Mouse (Mus musculus) adrenal gland, postnatal 4 days (tissue): ENCODE results near the gene Ptch2. TPM values are rescaled to one million over a fixed set of nuclear protein-coding genes. Genes with fewer than 3 reads are reported as not detected.

Source experiments
- DNase-seq, 2 experiments: peaks; one replicate each; pipeline ENCODE4 v3.0.0; 2021 to 2022; ENCODE audit warnings: low spot score in 2 of 2, mixed read lengths in 2 of 2
- total RNA-seq, 2 experiments: library from RNA; stranded (reverse); gene quantifications; 2 replicates each; pipeline ENCODE4 v1.2.3; 2021

Gene Ptch2
- total RNA-seq, 2 experiments from 2014 or later = 13.3 to 14.2 TPM

DNA sequence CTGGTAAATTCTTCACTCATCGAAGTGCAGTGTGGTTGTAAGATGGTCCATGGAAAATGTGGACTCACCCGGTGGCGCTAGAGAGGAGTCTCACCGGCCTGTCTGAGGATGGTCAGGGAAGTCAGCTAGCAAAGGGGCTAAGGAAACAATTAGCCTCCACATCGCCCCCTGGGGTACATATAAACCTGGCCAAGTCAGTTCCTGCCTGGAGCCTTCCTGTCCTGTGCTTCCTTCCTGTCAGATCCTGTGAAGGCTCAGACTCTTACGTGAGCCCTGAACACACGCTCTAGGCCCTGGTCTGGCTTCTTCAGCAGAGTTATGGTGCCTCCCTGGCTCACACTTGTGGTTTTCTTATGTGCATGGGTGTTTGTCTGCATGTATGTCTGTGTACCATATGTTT is 5.3 kb downstream of the Ptch2 start:
- no peak for DNase-seq

DNA sequence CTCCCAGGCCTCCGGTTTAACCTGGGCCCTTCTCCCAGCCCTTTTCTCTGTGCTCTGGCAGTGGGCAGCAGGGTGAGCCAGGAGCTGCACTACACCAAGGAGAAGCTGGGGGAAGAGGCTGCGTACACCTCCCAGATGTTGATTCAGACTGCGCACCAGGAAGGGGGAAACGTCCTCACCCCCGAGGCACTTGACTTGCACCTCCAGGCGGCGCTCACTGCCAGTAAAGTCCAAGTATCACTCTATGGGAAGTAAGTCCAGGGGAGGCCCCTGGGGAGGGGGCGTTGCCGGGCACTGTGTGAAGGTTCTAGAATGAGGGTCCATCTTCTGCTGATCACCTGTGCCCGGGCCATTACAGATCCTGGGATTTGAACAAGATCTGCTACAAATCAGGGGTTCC is 8.8 kb downstream of the Ptch2 start:
- DNase-seq = no peak

GRCm38 (mm10) chr4:117105127-117105526 is 9.3 kb downstream of the Ptch2 start:
- DNase-seq = no peak

DNA sequence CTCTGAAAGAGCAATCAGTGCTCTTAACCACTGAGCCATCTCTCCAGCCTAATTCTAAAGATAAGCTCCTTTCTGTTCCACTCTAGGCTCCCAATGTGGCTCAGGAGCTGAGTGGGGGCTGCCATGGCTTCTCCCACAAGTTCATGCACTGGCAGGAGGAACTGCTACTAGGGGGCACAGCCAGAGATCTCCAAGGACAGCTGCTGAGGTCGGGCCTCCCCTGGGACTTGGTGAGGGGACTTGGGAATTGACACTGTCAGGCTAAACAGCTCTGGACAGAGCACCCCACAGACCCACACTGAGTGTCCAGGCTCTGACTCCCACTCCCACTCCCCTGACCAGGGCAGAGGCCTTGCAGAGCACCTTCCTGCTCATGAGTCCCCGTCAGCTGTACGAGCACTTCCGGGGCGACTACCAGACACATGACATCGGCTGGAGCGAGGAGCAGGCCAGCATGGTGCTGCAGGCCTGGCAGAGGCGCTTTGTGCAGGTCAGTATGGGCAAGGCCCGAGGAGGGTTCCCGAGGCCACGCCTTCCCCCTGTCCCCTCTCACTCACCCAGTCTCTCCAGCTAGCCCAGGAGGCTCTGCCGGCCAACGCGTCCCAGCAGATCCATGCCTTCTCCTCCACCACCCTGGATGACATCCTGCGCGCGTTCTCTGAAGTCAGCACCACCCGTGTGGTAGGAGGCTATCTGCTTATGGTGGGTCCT is 12.1 kb downstream of the Ptch2 start:
- DNase-seq = no peak

- no peak for DNase-seq
Observed at GRCm38 (mm10) chr4:117108524-117108849, 12.6 kb downstream of the Ptch2 start.

DNA sequence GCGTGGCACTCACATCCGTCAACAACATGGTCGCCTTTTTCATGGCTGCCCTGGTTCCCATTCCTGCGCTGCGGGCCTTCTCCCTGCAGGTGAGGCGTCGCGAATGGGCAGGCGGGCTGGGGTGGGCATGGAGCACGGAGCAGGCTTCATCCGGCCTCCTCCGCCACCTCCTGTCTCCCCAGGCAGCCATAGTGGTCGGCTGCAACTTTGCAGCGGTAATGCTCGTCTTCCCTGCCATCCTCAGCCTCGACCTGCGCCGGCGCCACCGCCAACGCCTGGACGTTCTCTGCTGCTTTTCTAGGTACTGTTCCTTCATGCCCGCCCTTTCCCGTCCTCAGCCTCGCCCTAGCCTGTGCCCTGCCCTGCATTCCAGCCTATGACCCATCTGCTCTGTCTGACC is 13.5 kb downstream of the Ptch2 start:
- no peak for DNase-seq

- no peak for DNase-seq
Observed at GRCm38 (mm10) chr4:117110249-117110648, 14.4 kb downstream of the Ptch2 start.

DNA sequence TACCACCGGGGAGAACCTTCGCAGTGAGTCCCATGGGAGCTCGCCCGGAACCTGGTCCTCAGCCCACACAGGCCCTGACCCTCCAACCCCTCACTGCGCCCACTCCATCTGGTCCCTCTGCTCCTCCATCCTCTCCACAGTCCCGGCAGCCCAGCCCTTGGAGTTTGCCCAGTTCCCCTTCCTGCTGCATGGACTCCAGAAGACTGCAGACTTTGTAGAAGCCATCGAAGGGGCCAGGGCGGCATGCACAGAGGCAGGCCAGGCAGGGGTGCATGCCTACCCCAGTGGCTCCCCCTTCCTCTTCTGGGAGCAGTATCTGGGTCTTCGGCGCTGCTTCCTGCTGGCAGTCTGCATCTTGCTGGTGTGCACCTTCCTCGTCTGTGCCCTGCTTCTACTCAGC is 15.1 kb downstream of the Ptch2 start:
- DNase-seq = no peak

DNA sequence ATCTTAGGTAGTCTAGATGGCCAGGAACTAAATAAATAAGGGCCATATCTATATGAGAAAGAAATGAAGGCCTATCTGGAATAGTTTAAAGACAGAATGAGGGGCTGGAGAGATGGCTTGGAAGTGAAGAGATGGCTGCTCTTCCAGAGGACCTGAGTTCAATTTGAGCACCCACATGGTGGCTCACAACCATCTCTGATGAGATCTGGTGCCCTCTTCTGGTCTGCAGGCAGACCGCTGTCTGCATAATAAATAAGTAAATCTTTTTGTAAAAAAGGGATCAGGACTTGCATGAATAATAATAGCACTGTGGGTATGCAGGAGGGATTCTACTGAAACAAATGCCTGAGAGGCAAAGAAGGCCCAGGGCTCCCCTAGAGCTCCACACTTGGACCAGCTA is 17.4 kb downstream of the Ptch2 start:
- no peak for DNase-seq

- no peak for DNase-seq
Observed at GRCm38 (mm10) chr4:117115592-117115991, 19.7 kb downstream of the Ptch2 start.

GRCm38 (mm10) chr4:117117931-117118330 is 22.1 kb downstream of the Ptch2 start:
- DNase-seq = no peak

GRCm38 (mm10) chr4:117119636-117120035 is 23.8 kb downstream of the Ptch2 start:
- no peak for DNase-seq

GRCm38 (mm10) chr4:117120052-117120444 is 24.2 kb downstream of the Ptch2 start:
- DNase-seq = no peak

- peak; percentile 72 to 86 for DNase-seq
Observed at GRCm38 (mm10) chr4:117120445-117121414, 24.9 kb downstream of the Ptch2 start.

DNA sequence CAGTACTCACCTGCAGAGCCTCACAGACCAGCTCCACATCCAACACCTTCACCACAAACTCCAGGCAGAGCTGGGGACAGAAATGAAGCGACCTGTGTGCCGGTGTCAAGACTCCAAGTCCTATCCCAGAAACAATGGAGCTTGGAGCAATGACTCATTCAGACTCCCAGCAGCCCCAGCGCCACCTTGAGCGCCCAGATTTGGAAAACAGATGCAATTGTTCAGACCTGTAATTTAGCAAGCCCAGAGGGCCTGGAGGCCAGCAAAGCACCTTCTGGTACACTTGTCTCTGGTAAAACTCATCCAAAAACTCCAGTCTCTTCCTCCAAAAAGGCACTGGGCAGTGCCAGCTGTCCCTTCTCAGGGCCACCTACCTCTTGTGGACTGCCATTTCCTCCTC is 26.3 kb downstream of the Ptch2 start:
- no peak for DNase-seq

DNA sequence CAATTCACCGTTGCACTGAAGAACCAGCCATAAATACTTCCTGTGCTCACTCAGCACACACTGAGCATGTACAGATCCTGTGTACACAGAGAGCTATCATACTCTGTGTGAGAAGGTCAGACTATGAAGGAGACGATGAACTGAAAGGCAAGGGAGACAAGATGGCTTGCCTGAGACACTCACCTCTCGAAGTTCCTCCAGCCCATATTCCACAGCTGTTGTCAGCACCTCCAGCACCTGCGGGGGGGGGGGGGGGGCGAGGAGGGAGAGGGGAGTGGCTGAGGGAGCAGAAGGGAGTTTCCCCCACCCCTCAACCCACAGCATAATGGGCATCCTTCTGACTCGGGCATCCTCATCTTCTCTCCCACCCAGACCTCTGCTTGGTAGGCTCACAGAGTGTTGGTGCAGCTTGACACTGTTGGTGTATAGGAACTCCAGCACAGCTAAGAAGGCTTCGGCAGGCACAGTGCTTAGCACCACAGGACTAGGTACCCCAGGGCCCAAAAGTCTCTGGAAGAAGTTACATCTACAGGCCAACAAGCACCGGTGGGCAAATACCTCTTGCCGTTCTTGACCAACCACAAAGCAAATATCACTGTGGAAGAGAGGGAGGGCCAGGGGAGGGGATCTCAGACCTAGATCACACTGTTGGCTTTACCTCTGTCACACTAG is 27.8 kb downstream of the Ptch2 start:
- no peak for DNase-seq

GRCm38 (mm10) chr4:117124218-117124517 is 28.3 kb downstream of the Ptch2 start:
- DNase-seq = no peak

- no peak for DNase-seq
Observed at GRCm38 (mm10) chr4:117124518-117125347, 28.9 kb downstream of the Ptch2 start.

- DNase-seq = no peak
Observed at GRCm38 (mm10) chr4:117125348-117125909, 29.6 kb downstream of the Ptch2 start, which contains the start of gene Btbd19. Gene Btbd19 (minus strand): TSS chr4:117125725.

- DNase-seq = no peak
Observed at GRCm38 (mm10) chr4:117125910-117126674, 30.2 kb downstream of the Ptch2 start.
